Mouse (Mus musculus): ENCODE results near the gene Wdr63. TPM values are rescaled to one million over a fixed set of nuclear protein-coding genes. Genes with fewer than 3 reads are reported as not detected.

The Wdr63 gene
- polyA plus RNA-seq, 1 experiment from 2014 or later, result not detected

DNA sequence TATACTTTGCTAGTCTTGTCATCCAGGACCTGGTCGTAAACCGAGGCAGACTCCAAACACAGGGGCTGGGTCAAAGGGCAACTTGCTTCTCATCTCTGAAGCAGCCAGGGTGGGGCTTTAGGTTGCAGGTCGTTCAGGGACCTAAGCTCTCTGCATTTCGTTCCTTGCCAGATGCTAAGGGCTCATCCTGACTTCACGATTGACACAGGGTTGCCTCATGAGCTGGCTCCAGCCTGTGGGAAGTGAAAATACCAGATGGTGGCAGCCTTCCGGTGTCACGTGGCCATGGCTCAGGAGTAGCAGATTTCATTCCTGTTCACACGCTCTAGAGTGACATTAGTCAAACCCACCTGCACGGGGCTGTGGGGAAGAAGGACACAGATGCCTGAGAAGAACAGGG is 26.9 kb upstream of the Wdr63 start:
- ATAC-seq (ENCODE audit: insufficient read depth, low FRiP score, low TSS enrichment) (no peak), DNase-seq (ENCODE audit: low spot score) (no peak)
- no peak overlapping the region for H3K4me3 ChIP-seq (ENCODE audit: low read depth, low read length)
- H3K9me3 ChIP-seq (ENCODE audit: control insufficient read depth, low read length), result no peaks in the 10 kb centered on the region
- no peaks in the 10 kb centered on the region for H3K27me3 ChIP-seq (ENCODE audit: control insufficient read depth, insufficient read depth, low read length)
- H3K9ac ChIP-seq (ENCODE audit: low read length), result no peak overlapping the region
- no peaks in the 10 kb centered on the region for H3K36me3 ChIP-seq (ENCODE audit: control insufficient read depth, insufficient read depth, low read length)
- H3K4me2 ChIP-seq (ENCODE audit: low read depth), result no peak overlapping the region
- H3K4me1 ChIP-seq (ENCODE audit: control insufficient read depth, insufficient read depth, low read length), result no peaks in the 10 kb centered on the region
- H3K27ac ChIP-seq (ENCODE audit: low read depth, low read length), result no peak overlapping the region
- WGBS, result 66% methylated on average over 9 of the region's 9 CpGs

GRCm38 (mm10) chr3:146127205-146127604 is 19.3 kb upstream of the Wdr63 start:
- Histone ChIP-seq H3K4me3 (ENCODE audit: low read depth, low read length) (no peak overlapping the region), H3K27ac (ENCODE audit: low read depth, low read length) (no peak overlapping the region), H3K4me1 (ENCODE audit: control insufficient read depth, insufficient read depth, low read length) (no peaks in the 10 kb centered on the region), H3K9me3 (ENCODE audit: control insufficient read depth, low read length) (no peaks in the 10 kb centered on the region), H3K27me3 (ENCODE audit: control insufficient read depth, insufficient read depth, low read length) (no peaks in the 10 kb centered on the region), H3K9ac (ENCODE audit: low read length) (no peak overlapping the region), H3K36me3 (ENCODE audit: control insufficient read depth, insufficient read depth, low read length) (no peaks in the 10 kb centered on the region), H3K4me2 (ENCODE audit: low read depth) (no peak overlapping the region)
- WGBS, result 75% methylated on average over 6 of the region's 6 CpGs
- DNase-seq (ENCODE audit: low spot score) (no peak), ATAC-seq (ENCODE audit: insufficient read depth, low FRiP score, low TSS enrichment) (no peak)

- H3K4me3 ChIP-seq (ENCODE audit: low read depth, low read length), result no peak overlapping the region
- no peak overlapping the region for H3K4me2 ChIP-seq (ENCODE audit: low read depth)
- no peak overlapping the region for H3K9ac ChIP-seq (ENCODE audit: low read length)
- no peaks in the 10 kb centered on the region for H3K27me3 ChIP-seq (ENCODE audit: control insufficient read depth, insufficient read depth, low read length)
- no peak for ATAC-seq (ENCODE audit: insufficient read depth, low FRiP score, low TSS enrichment)
- DNase-seq (ENCODE audit: low spot score), result no peak
- no peak overlapping the region for H3K27ac ChIP-seq (ENCODE audit: low read depth, low read length)
- H3K4me1 ChIP-seq (ENCODE audit: control insufficient read depth, insufficient read depth, low read length), result no peaks in the 10 kb centered on the region
- H3K36me3 ChIP-seq (ENCODE audit: control insufficient read depth, insufficient read depth, low read length), result no peaks in the 10 kb centered on the region
- 89% methylated on average over 9 of the region's 9 CpGs for WGBS
- H3K9me3 ChIP-seq (ENCODE audit: control insufficient read depth, low read length), result no peaks in the 10 kb centered on the region
Measured at GRCm38 (mm10) chr3:146123464-146123825, 15.5 kb upstream of the Wdr63 start.

- no peaks in the 10 kb centered on the region for H3K36me3 ChIP-seq (ENCODE audit: control insufficient read depth, insufficient read depth, low read length)
- ATAC-seq (ENCODE audit: insufficient read depth, low FRiP score, low TSS enrichment), result no peak
- no peaks in the 10 kb centered on the region for H3K9me3 ChIP-seq (ENCODE audit: control insufficient read depth, low read length)
- no peaks in the 10 kb centered on the region for H3K27me3 ChIP-seq (ENCODE audit: control insufficient read depth, insufficient read depth, low read length)
- H3K4me2 ChIP-seq (ENCODE audit: low read depth), result no peak overlapping the region
- no peak overlapping the region for H3K9ac ChIP-seq (ENCODE audit: low read length)
- H3K27ac ChIP-seq (ENCODE audit: low read depth, low read length), result no peak overlapping the region
- no peak overlapping the region for H3K4me3 ChIP-seq (ENCODE audit: low read depth, low read length)
- H3K4me1 ChIP-seq (ENCODE audit: control insufficient read depth, insufficient read depth, low read length), result no peaks in the 10 kb centered on the region
- no peak for DNase-seq (ENCODE audit: low spot score)
- 86% methylated on average over 8 of the region's 8 CpGs for WGBS
Measured at GRCm38 (mm10) chr3:146122807-146123463, 15.0 kb upstream of the Wdr63 start.

- no peak overlapping the region for H3K4me2 ChIP-seq (ENCODE audit: low read depth)
- no peak overlapping the region for H3K4me3 ChIP-seq (ENCODE audit: low read depth, low read length)
- peaks cover 6% of the 10 kb centered on the region; the same call in 1 of the 2 replicates for H3K27me3 ChIP-seq (ENCODE audit: control insufficient read depth, insufficient read depth, low read length)
- H3K36me3 ChIP-seq (ENCODE audit: control insufficient read depth, insufficient read depth, low read length), result no peaks in the 10 kb centered on the region
- H3K4me1 ChIP-seq (ENCODE audit: control insufficient read depth, insufficient read depth, low read length), result no peaks in the 10 kb centered on the region
- ATAC-seq (ENCODE audit: insufficient read depth, low FRiP score, low TSS enrichment), result no peak
- no peak overlapping the region; the same call in 1 of the 2 replicates for H3K9ac ChIP-seq (ENCODE audit: low read length)
- no peaks in the 10 kb centered on the region for H3K9me3 ChIP-seq (ENCODE audit: control insufficient read depth, low read length)
- 51% methylated on average over 3 of the region's 3 CpGs for WGBS
- H3K27ac ChIP-seq (ENCODE audit: low read depth, low read length), result no peak overlapping the region
- DNase-seq (ENCODE audit: low spot score), result no peak
Measured at GRCm38 (mm10) chr3:146122125-146122420, 14.1 kb upstream of the Wdr63 start.

GRCm38 (mm10) chr3:146121310-146122124 is 13.6 kb upstream of the Wdr63 start:
- peak overlapping the region; percentile 24 for H3K4me3 ChIP-seq (ENCODE audit: low read depth, low read length)
- ATAC-seq (ENCODE audit: insufficient read depth, low FRiP score, low TSS enrichment) (peak; percentile 71), DNase-seq (ENCODE audit: low spot score) (peak; percentile 47)
- H3K9me3 ChIP-seq (ENCODE audit: control insufficient read depth, low read length), result no peaks in the 10 kb centered on the region
- no peak overlapping the region for H3K27ac ChIP-seq (ENCODE audit: low read depth, low read length)
- H3K27me3 ChIP-seq (ENCODE audit: control insufficient read depth, insufficient read depth, low read length), result peaks cover 6% of the 10 kb centered on the region; the same call in 1 of the 2 replicates
- no peaks in the 10 kb centered on the region for H3K36me3 ChIP-seq (ENCODE audit: control insufficient read depth, insufficient read depth, low read length)
- 9% methylated on average over 25 of the region's 25 CpGs for WGBS
- no peaks in the 10 kb centered on the region for H3K4me1 ChIP-seq (ENCODE audit: control insufficient read depth, insufficient read depth, low read length)
- H3K4me2 ChIP-seq (ENCODE audit: low read depth), result peak overlapping the region; percentile 41
- H3K9ac ChIP-seq (ENCODE audit: low read length), result peak overlapping the region; percentile 54

DNA sequence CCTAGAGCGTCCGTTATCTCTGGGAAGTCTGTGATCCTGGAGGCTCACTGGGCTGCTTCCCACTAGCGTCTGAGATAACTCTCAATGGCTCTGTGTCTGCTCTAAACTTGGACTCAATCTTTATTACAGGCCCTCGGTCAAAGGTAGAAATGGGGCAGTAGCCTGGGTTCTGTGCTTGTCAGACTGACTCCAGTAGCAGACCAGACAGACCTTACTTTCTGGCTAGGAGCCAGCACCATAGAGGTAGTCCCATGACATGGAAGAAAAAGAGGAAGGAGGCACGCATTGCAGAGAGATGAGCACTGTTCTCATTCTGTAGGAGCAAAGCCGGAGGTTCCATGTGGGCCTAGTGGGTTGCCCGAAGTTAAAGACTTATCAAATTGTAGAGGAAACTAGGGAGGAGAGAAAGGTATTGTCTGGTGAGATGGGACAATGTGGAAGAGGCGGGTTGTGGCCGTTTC is 10.1 kb upstream of the Wdr63 start:
- 57% methylated on average over 9 of the region's 9 CpGs for WGBS
- Histone ChIP-seq H3K9me3 (ENCODE audit: control insufficient read depth, low read length) (no peaks in the 10 kb centered on the region), H3K27me3 (ENCODE audit: control insufficient read depth, insufficient read depth, low read length) (peaks cover 6% of the 10 kb centered on the region; the same call in 1 of the 2 replicates), H3K4me1 (ENCODE audit: control insufficient read depth, insufficient read depth, low read length) (no peaks in the 10 kb centered on the region), H3K4me2 (ENCODE audit: low read depth) (no peak overlapping the region), H3K4me3 (ENCODE audit: low read depth, low read length) (no peak overlapping the region), H3K27ac (ENCODE audit: low read depth, low read length) (no peak overlapping the region), H3K9ac (ENCODE audit: low read length) (no peak overlapping the region), H3K36me3 (ENCODE audit: control insufficient read depth, insufficient read depth, low read length) (no peaks in the 10 kb centered on the region)
- ATAC-seq (ENCODE audit: insufficient read depth, low FRiP score, low TSS enrichment) (no peak), DNase-seq (ENCODE audit: low spot score) (no peak)

DNA sequence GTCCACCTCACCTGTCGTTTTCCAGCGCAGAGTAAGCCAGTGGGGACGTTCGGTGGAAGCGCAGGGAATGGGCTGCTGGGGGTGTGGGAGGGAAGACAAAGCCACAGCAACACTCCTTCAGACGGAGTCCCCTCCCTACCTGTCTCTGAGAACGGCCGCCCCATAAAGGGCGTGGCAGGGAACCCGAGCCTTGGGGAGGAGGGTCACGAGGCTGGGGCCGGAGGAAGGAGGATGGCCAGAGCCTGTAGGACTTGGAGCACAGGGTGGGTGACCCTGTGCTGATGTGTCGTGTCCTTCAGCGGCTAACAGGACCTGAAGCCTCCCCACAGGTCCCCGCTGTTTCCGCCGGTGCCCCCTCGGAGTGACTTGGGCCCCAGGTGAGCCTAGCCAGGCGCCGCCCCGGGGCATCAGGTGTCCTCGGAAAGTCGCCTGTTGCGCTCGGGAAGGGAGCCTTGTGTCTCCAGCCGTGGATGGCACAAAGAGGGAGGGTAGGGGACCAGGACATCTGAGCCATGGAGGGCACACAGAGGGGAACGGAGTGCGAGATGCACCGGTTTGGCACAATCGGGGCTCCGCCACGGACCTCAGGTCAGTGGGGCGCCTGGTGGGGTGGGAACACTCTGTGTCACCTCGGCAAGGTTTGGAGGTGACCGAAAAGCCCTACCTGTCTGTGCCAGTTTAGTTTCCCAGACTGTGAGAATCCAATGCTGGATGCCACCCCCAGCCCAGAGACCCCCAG is 9.5 kb upstream of the Wdr63 start, which contains the start of gene Mcoln3:
Gene Mcoln3, plus strand, starts transcription at position 193 of the 739 bp plus-strand sequence.
- DNase-seq (ENCODE audit: low spot score) (no peak), ATAC-seq (ENCODE audit: insufficient read depth, low FRiP score, low TSS enrichment) (no peak)
- Histone ChIP-seq H3K4me2 (ENCODE audit: low read depth) (no peak within 1 kb of the TSS), H3K4me3 (ENCODE audit: low read depth, low read length) (no peak within 1 kb of the TSS), H3K9ac (ENCODE audit: low read length) (no peak within 1 kb of the TSS), H3K9me3 (ENCODE audit: control insufficient read depth, low read length) (no peaks in the 10 kb centered on the region), H3K27me3 (ENCODE audit: control insufficient read depth, insufficient read depth, low read length) (peaks cover 6% of the 10 kb centered on the region; the same call in 1 of the 2 replicates), H3K27ac (ENCODE audit: low read depth, low read length) (no peak within 1 kb of the TSS), H3K36me3 (ENCODE audit: control insufficient read depth, insufficient read depth, low read length) (no peaks in the 10 kb centered on the region), H3K4me1 (ENCODE audit: control insufficient read depth, insufficient read depth, low read length) (no peaks in the 10 kb centered on the region)
- WGBS, result 9% methylated on average over 35 of the region's 35 CpGs

All from neural tube, embryonic 11.5 days (tissue).